Mouse (Mus musculus) adrenal gland, adult 18-20 months (tissue): ENCODE data around the gene Atp13a4. TPM values are rescaled to one million over a fixed set of nuclear protein-coding genes. Genes with fewer than 3 reads are reported as not detected.

Experiments used
- DNase-seq, 2 experiments: peaks; one replicate each; pipeline ENCODE4 v3.0.0; 2021 to 2022; ENCODE audit warnings: low spot score in 2 of 2
- total RNA-seq, 2 experiments: library from RNA; stranded (reverse); gene quantifications; 1 replicate in 1 of 2; 2 replicates in 1 of 2; pipeline ENCODE4 v1.2.3; 2021

Gene Atp13a4
- total RNA-seq, 2 experiments from 2014 or later = not detected

GRCm38 (mm10) chr16:29481439-29481838 is 63.2 kb downstream of the Atp13a4 start:
- no peak for DNase-seq

- DNase-seq = no peak
Observed at GRCm38 (mm10) chr16:29480396-29480795, 64.3 kb downstream of the Atp13a4 start.

GRCm38 (mm10) chr16:29463798-29464197 is 80.9 kb downstream of the Atp13a4 start:
- no peak for DNase-seq

GRCm38 (mm10) chr16:29459331-29459730 is 85.3 kb downstream of the Atp13a4 start:
- DNase-seq = no peak

GRCm38 (mm10) chr16:29456851-29457250 is 87.8 kb downstream of the Atp13a4 start:
- no peak for DNase-seq

GRCm38 (mm10) chr16:29453282-29453681 is 91.4 kb downstream of the Atp13a4 start:
- no peak for DNase-seq

- DNase-seq = peak; percentile 9 to 20
Observed at GRCm38 (mm10) chr16:29451706-29452105, 93.0 kb downstream of the Atp13a4 start.

- no peak for DNase-seq
Observed at GRCm38 (mm10) chr16:29442126-29442525, 102.5 kb downstream of the Atp13a4 start.

- no peak for DNase-seq
Observed at GRCm38 (mm10) chr16:29441405-29441985, 103.2 kb downstream of the Atp13a4 start.

- no peak for DNase-seq
Observed at GRCm38 (mm10) chr16:29438045-29438444, 106.6 kb downstream of the Atp13a4 start.

- no peak for DNase-seq
Observed at GRCm38 (mm10) chr16:29435746-29436145, 108.9 kb downstream of the Atp13a4 start.

- peak in 1 of 2 experiments; percentile 9 for DNase-seq
Observed at GRCm38 (mm10) chr16:29434712-29435111, 110.0 kb downstream of the Atp13a4 start.

GRCm38 (mm10) chr16:29414822-29415221 is 129.8 kb downstream of the Atp13a4 start:
- no peak for DNase-seq

GRCm38 (mm10) chr16:29407319-29407718 is 137.3 kb downstream of the Atp13a4 start:
- DNase-seq = no peak

GRCm38 (mm10) chr16:29399079-29399478 is 145.6 kb downstream of the Atp13a4 start:
- no peak for DNase-seq

- DNase-seq = no peak
Observed at GRCm38 (mm10) chr16:29384781-29385180, 159.9 kb downstream of the Atp13a4 start.

- DNase-seq = no peak
Observed at GRCm38 (mm10) chr16:29378458-29378857, 166.2 kb downstream of the Atp13a4 start, which contains the start of gene Atp13a5. TSS of gene Atp13a5 (minus strand) at chr16:29378732.

- no peak for DNase-seq
Observed at GRCm38 (mm10) chr16:29374636-29375035, 170.0 kb downstream of the Atp13a4 start.

Other genes with a start within 250 kb of the Atp13a4 start
- gene Atp13a5, start 166.1 kb downstream of the Atp13a4 start, total RNA-seq = not detected
- 10 to 100 TPM; 91.1 to 99.5 TPM for gene Opa1, start 34.5 kb upstream of the Atp13a4 start, total RNA-seq